Mouse (Mus musculus): ENCODE measurements around the gene Ing5. TPM values are rescaled to one million over a fixed set of nuclear protein-coding genes. Genes with fewer than 3 reads are reported as not detected.

Gene Ing5
- polyA plus RNA-seq, 1 experiment from 2014 or later: 15.9 TPM

- peak overlapping the region; percentile 88 for H3K4me2 ChIP-seq (ENCODE audit: low read depth, low read length)
- no peak overlapping the region for H3K4me3 ChIP-seq (ENCODE audit: low read length)
These were observed 1.6 kb downstream of the Ing5 start for GRCm38 (mm10) chr1:93805221-93805951.

GRCm38 (mm10) chr1:93808871-93809270 is 5.1 kb downstream of the Ing5 start:
- no peaks in the 10 kb centered on the region for H3K9me3 ChIP-seq (ENCODE audit: control insufficient read depth, low read length)
- H3K27me3 ChIP-seq (replicated peaks; ENCODE audit: control insufficient read depth, insufficient read depth, low read length): no peaks in the 10 kb centered on the region
- H3K9ac ChIP-seq (ENCODE audit: low read depth, low read length): no peak overlapping the region
- no peak overlapping the region for H3K4me2 ChIP-seq (ENCODE audit: low read depth, low read length)
- ATAC-seq: no peak
- no peak overlapping the region for H3K4me3 ChIP-seq (ENCODE audit: low read length)
- 86% methylated on average over 4 of the region's 4 CpGs for WGBS
- H3K27ac ChIP-seq (ENCODE audit: low read length): no peak overlapping the region
- peaks cover 17% of the 10 kb centered on the region for H3K4me1 ChIP-seq (ENCODE audit: control insufficient read depth, insufficient read depth, low read length)
- H3K36me3 ChIP-seq (ENCODE audit: control insufficient read depth, insufficient read depth, low read length): peaks cover 25% of the 10 kb centered on the region

More at GRCm38 (mm10) chr1:93805221-93805951, 1.6 kb downstream of the Ing5 start:
- WGBS: 58% methylated on average over 5 of the region's 5 CpGs
- Histone ChIP-seq H3K27ac (ENCODE audit: low read length) (no peak overlapping the region), H3K4me1 (ENCODE audit: control insufficient read depth, insufficient read depth, low read length) (peaks cover 30% of the 10 kb centered on the region), H3K36me3 (ENCODE audit: control insufficient read depth, insufficient read depth, low read length) (peaks cover 10% of the 10 kb centered on the region; the same call in 1 of the 2 replicates), H3K27me3 (replicated peaks; ENCODE audit: control insufficient read depth, insufficient read depth, low read length) (no peaks in the 10 kb centered on the region), H3K9me3 (ENCODE audit: control insufficient read depth, low read length) (no peaks in the 10 kb centered on the region), H3K9ac (ENCODE audit: low read depth, low read length) (peak overlapping the region; percentile 95)
- no peak for ATAC-seq

- Histone ChIP-seq H3K4me2 (ENCODE audit: low read depth, low read length) (no peak overlapping the region), H3K4me3 (ENCODE audit: low read length) (no peak overlapping the region), H3K9ac (ENCODE audit: low read depth, low read length) (no peak overlapping the region), H3K4me1 (ENCODE audit: control insufficient read depth, insufficient read depth, low read length) (peaks cover 9% of the 10 kb centered on the region), H3K27me3 (replicated peaks; ENCODE audit: control insufficient read depth, insufficient read depth, low read length) (no peaks in the 10 kb centered on the region), H3K9me3 (ENCODE audit: control insufficient read depth, low read length) (no peaks in the 10 kb centered on the region), H3K27ac (ENCODE audit: low read length) (no peak overlapping the region), H3K36me3 (ENCODE audit: control insufficient read depth, insufficient read depth, low read length) (peaks cover 27% of the 10 kb centered on the region)
- ATAC-seq: no peak
- WGBS: 95% methylated on average over 3 of the region's 3 CpGs
These were observed 6.2 kb downstream of the Ing5 start for GRCm38 (mm10) chr1:93810011-93810410.

GRCm38 (mm10) chr1:93811495-93812039 is 7.8 kb downstream of the Ing5 start:
- H3K36me3 ChIP-seq (ENCODE audit: control insufficient read depth, insufficient read depth, low read length): peaks cover 36% of the 10 kb centered on the region
- no peak overlapping the region for H3K4me2 ChIP-seq (ENCODE audit: low read depth, low read length)
- no peaks in the 10 kb centered on the region for H3K4me1 ChIP-seq (ENCODE audit: control insufficient read depth, insufficient read depth, low read length)
- H3K27ac ChIP-seq (ENCODE audit: low read length): no peak overlapping the region
- H3K27me3 ChIP-seq (replicated peaks; ENCODE audit: control insufficient read depth, insufficient read depth, low read length): no peaks in the 10 kb centered on the region
- no peak overlapping the region for H3K4me3 ChIP-seq (ENCODE audit: low read length)
- no peaks in the 10 kb centered on the region for H3K9me3 ChIP-seq (ENCODE audit: control insufficient read depth, low read length)
- no peak overlapping the region for H3K9ac ChIP-seq (ENCODE audit: low read depth, low read length)
- no peak for ATAC-seq
- WGBS: 85% methylated on average over 8 of the region's 8 CpGs

GRCm38 (mm10) chr1:93817823-93818532 is 14.2 kb downstream of the Ing5 start:
- no peaks in the 10 kb centered on the region for H3K4me1 ChIP-seq (ENCODE audit: control insufficient read depth, insufficient read depth, low read length)
- no peak for ATAC-seq
- no peak overlapping the region for H3K4me3 ChIP-seq (ENCODE audit: low read length)
- 92% methylated on average over 8 of the region's 8 CpGs for WGBS
- H3K9ac ChIP-seq (ENCODE audit: low read depth, low read length): no peak overlapping the region
- no peaks in the 10 kb centered on the region for H3K27me3 ChIP-seq (replicated peaks; ENCODE audit: control insufficient read depth, insufficient read depth, low read length)
- H3K4me2 ChIP-seq (ENCODE audit: low read depth, low read length): no peak overlapping the region
- H3K9me3 ChIP-seq (ENCODE audit: control insufficient read depth, low read length): no peaks in the 10 kb centered on the region
- H3K36me3 ChIP-seq (ENCODE audit: control insufficient read depth, insufficient read depth, low read length): peaks cover 50% of the 10 kb centered on the region
- no peak overlapping the region for H3K27ac ChIP-seq (ENCODE audit: low read length)

- Histone ChIP-seq H3K9me3 (ENCODE audit: control insufficient read depth, low read length) (no peaks in the 10 kb centered on the region), H3K4me1 (ENCODE audit: control insufficient read depth, insufficient read depth, low read length) (no peaks in the 10 kb centered on the region), H3K27ac (ENCODE audit: low read length) (no peak overlapping the region), H3K9ac (ENCODE audit: low read depth, low read length) (no peak overlapping the region), H3K27me3 (replicated peaks; ENCODE audit: control insufficient read depth, insufficient read depth, low read length) (no peaks in the 10 kb centered on the region), H3K4me2 (ENCODE audit: low read depth, low read length) (no peak overlapping the region), H3K36me3 (ENCODE audit: control insufficient read depth, insufficient read depth, low read length) (peaks cover 43% of the 10 kb centered on the region), H3K4me3 (ENCODE audit: low read length) (no peak overlapping the region)
- no peak for ATAC-seq
- 83% methylated on average over 7 of the region's 7 CpGs for WGBS
These were observed 15.0 kb downstream of the Ing5 start for GRCm38 (mm10) chr1:93818722-93819121.

- WGBS: 77% methylated on average over 3 of the region's 3 CpGs
- H3K9me3 ChIP-seq (ENCODE audit: control insufficient read depth, low read length): no peaks in the 10 kb centered on the region
- peak overlapping the region; percentile 97 for H3K27ac ChIP-seq (ENCODE audit: low read length)
- no peak overlapping the region for H3K9ac ChIP-seq (ENCODE audit: low read depth, low read length)
- H3K4me3 ChIP-seq (ENCODE audit: low read length): no peak overlapping the region
- no peaks in the 10 kb centered on the region for H3K27me3 ChIP-seq (replicated peaks; ENCODE audit: control insufficient read depth, insufficient read depth, low read length)
- H3K36me3 ChIP-seq (ENCODE audit: control insufficient read depth, insufficient read depth, low read length): peaks cover 10% of the 10 kb centered on the region; the same call in 1 of the 2 replicates
- H3K4me1 ChIP-seq (ENCODE audit: control insufficient read depth, insufficient read depth, low read length): peaks cover 12% of the 10 kb centered on the region
- H3K4me2 ChIP-seq (ENCODE audit: low read depth, low read length): peak overlapping the region; percentile 87; the same call in 1 of the 2 replicates
- no peak for ATAC-seq
These were observed 20.2 kb downstream of the Ing5 start for GRCm38 (mm10) chr1:93823796-93824495.

GRCm38 (mm10) chr1:93824609-93825008 is 20.8 kb downstream of the Ing5 start, which contains the start of gene D2hgdh:
Gene D2hgdh, plus strand, starts transcription at chr1:93824909.
- WGBS: 7% methylated on average over 10 of the region's 10 CpGs
- H3K36me3 ChIP-seq (ENCODE audit: control insufficient read depth, insufficient read depth, low read length): peaks cover 3% of the 10 kb centered on the region; the same call in 1 of the 2 replicates
- H3K27me3 ChIP-seq (replicated peaks; ENCODE audit: control insufficient read depth, insufficient read depth, low read length): no peaks in the 10 kb centered on the region
- peak within 1 kb of the TSS; percentile 81 for H3K9ac ChIP-seq (ENCODE audit: low read depth, low read length)
- ATAC-seq: peak; percentile 25
- H3K9me3 ChIP-seq (ENCODE audit: control insufficient read depth, low read length): no peaks in the 10 kb centered on the region
- H3K4me3 ChIP-seq (ENCODE audit: low read length): peak within 1 kb of the TSS; percentile 60
- H3K4me2 ChIP-seq (ENCODE audit: low read depth, low read length): peak within 1 kb of the TSS; percentile 87
- H3K27ac ChIP-seq (ENCODE audit: low read length): peak within 1 kb of the TSS; percentile 97
- H3K4me1 ChIP-seq (ENCODE audit: control insufficient read depth, insufficient read depth, low read length): peaks cover 12% of the 10 kb centered on the region

All from intestine, embryonic 16.5 days (tissue).